Mouse (Mus musculus) left cerebral cortex, postnatal 10 days (tissue): ENCODE data around the gene Fanca. TPM values are rescaled to one million over a fixed set of nuclear protein-coding genes. Genes with fewer than 3 reads are reported as not detected.
"Not testable (repeated sequence)": the region's sequence is repeated elsewhere in the genome, so short reads cannot be mapped to it uniquely, and the experiment has no call there.

Source experiments
- DNase-seq, 2 experiments: peaks; one replicate each; pipeline ENCODE4 v3.0.0; 2021 to 2022; ENCODE audit warnings: low spot score in 2 of 2, mixed read lengths in 1 of 2; ENCODE audit errors: extremely low spot score in 1 of 2
- intact Hi-C: fragments of 180-260 bp; cut with DNase I; formaldehyde crosslinking; loops from one replicate; pipeline ENCODE4 v1.15.1; 2025
- total RNA-seq, 2 experiments: library from RNA; stranded (reverse); gene quantifications; 2 replicates each; pipeline ENCODE4 v1.2.3; 2021

The Fanca gene
- total RNA-seq, 2 experiments from 2014 or later, result 4.0 to 4.1 TPM

DNA sequence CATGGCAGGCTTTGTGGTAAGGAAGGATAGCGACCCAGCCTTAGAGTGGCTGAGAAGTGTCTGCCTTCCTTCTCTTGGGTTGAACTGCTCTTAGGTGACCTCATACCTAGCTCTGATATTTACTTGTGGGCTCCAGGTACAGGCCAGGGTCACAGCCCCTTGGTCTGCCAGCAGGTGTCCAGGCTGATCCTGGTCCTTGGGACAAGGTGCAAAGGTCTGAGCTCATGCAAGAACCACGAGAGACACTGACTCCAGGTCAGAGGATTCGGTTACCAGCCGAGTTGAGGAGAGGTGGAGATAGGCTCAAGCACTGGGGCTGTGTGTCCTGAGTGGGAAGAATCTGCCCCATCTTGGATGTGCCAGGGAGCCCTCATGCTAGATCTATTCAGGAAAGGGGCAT is 74.0 kb downstream of the Fanca start:
- intact Hi-C loops, result no loop called here
- no peak for DNase-seq

DNA sequence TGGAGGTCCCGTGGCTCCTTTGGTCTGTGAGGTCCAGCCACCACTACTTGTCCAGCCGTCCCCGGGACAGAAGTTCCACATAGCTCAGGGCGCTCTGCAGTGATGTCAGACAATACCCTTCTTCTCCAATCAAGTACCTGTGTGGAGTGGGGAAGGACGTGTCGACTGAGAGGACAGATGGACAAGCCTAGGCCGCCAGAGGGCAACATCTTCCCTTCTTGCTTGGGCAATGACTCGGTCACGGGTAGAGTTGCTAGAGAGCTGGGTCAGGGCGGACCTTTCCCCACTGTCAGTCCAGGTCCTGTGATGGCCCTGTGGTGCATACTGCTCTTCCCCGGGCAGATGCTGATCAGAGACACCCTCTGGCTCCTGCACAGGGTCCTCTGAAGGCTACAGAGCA is 75.3 kb downstream of the Fanca start:
- DNase-seq, result no peak
- intact Hi-C loops, result no loop called here

DNA sequence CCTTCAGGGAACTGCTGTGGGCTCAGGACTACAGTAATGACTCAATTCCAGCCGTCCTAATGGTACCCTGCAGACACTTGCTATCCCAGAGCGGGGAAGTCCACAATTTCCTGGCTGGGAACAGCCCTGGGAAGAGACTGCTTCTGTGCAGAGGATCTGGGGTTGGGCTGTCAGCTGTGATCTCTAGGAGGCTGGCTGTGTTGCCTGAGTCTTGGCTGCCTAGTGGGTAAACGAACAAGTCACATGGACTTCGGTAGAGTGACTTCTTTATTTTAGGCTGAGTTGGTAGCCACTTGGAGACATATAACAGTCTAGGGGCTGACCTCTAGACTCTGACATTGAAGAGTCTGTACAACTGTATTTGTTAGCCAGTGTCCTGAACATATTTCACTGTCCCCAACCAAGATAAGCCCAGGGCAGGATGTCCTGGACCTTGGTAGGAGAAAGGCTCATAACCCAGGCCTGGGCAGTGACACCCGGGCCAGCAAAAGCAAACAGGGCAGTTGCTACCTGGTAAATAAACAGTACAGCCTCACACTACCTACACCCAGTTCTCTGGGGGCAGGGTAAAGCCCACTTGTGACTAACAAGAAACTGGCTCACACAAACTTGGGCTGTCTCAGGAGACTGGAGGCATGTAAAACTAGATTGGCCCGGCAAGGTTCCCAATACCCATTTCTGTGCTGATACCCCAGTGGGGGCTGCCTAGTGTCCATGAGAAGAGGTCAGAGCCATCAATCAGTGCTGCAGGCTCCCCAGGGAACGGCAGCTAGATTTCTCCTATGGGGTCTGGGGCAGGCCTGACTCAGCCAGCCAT is 76.1 kb downstream of the Fanca start:
- no peak for DNase-seq
- intact Hi-C loops, result no loop called here

DNA sequence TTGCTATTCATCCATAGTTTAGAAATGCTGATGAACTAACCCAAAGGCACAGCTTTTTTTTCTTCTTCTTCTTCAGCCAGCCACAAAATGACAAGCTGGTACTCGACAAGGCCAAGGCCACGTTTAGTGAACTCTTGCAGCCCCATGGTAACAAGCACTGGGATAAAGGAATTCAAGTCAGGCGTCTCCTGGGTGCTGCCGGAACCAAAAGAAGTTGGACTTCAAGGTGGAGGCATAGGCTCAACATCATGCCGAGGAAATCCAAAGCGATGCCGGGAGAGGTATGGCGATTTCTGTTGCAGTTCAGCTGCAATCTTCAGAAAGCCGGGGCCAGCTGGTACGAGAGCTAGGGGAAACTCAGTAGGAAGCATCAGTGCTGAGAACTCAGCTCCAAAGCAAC is 79.0 kb downstream of the Fanca start:
- intact Hi-C loops, result no loop called here
- no peak for DNase-seq

DNA sequence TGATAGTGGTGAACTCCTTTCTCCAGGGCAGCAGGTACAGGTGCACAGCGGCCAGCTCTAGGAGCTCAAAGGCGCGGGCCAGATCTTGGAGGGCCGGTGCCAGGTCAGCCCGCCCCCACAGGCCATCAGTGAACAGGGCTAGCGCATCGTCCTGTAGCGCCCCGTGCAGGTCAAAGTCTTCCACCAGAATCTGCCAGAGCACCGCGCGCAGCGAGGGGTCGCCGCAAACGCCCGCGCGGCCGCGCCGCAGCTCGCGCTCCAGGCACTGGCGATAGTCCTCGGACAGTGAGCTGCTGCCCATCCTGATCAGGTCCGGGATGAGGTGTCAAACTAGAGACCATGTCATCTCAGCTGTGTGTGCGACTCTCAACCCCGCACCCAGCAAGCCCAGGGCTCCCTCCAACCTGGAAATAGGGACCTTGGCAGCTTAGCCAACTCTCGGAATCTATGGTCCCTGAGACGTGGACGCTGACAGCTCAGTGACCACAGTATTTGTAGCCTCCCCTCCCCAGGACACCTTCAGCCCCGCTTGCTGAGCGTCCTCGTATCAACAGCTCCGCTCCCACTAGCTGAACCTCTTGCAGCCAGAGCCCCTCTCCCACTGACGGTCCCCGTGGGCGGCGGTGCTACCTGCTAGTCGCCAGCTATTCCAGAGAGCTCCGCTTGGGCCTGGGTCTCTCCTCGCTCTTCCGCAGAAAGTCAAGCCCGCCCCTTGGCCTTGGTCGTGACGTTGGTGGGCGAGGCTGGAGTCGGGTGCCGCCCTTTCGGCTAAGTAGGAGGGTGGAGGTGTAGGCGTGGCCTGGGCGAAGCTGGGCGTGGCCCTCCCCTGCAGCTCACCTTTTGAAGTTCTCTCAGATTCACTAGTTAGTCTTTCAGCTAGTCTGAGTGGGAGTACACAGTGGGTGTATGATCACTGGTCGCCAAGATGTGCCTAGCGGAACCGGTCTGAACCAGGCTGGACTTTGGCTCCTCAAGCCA is 82.6 kb downstream of the Fanca start, which contains the start of gene Spata2l:
Spata2l (minus strand) TSS at position 714 of the 978 bp plus-strand sequence.
- peak; percentile 74 to 91 for DNase-seq
- intact Hi-C loops, result no loop called here

DNA sequence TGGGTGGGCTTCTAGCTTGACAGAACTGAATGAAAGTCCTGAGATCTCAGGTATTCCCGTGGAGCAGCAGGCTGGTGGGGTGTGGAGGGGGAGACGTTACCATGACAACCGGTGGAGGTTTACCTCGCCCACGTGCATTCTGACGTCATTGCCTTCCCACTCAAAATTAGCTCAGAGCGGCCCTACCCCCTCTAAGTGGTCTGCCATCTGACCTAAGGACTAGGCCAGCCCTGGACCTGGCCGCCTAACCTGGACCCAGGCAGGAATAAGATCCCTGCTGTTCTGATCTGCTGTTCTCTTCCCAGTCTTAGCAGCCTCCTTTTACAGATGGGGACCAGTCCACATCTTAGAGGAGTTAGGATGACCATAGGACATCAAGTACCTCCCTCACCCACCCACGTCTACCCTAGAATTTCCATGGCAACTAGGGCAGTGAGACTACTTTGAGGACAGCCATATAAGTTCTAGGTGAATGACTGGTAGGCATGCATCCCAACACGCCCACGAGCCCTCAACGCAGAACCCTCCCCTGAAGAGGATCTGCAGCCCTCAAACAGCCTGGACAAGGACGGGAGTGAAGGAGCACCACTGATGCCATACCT is 83.4 kb downstream of the Fanca start:
- intact Hi-C loops, result no loop called here
- peak; percentile 75 to 77 for DNase-seq

DNA sequence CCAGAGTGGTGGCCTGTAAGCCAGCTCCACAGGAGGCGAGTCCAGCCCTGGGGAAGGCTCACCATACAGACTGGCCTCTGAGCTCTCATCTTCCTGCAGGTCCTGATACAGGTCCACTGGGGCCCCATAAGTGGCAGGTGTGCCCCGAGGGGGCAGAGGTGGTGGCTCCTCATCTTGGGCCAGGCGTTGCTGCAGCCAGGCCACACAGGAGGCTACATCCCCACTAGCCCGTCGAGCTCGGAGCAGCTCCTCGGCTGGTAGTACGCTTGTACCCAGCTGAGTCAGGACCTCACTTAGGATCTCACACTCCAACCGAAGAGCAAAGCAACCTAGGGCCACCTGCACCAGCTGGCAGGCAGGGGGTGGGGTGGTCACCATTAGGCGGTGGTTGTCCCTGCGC is 84.6 kb downstream of the Fanca start:
- intact Hi-C loops, result no loop called here
- no peak for DNase-seq

DNA sequence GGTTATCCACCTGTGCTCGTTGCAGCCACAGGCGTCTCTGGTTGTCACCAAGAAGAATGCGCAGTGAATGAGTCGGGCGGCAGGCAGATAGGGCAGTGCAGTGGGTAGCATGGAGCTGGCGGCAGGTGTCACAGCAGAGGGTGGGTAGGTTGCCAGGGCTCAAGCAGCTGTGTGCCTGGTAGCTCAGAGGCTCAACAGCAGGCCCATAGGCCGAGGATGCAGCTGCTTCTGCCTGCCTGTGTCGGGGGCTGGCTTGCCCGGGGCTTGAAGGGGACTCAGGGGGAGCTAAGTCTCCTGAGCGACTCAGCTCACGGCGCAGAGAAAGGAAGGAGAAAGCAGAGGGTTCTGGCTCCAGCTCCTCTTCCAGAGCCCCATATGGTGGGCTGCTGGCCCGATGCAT is 85.1 kb downstream of the Fanca start:
- no peak for DNase-seq
- intact Hi-C loops, result no loop called here

DNA sequence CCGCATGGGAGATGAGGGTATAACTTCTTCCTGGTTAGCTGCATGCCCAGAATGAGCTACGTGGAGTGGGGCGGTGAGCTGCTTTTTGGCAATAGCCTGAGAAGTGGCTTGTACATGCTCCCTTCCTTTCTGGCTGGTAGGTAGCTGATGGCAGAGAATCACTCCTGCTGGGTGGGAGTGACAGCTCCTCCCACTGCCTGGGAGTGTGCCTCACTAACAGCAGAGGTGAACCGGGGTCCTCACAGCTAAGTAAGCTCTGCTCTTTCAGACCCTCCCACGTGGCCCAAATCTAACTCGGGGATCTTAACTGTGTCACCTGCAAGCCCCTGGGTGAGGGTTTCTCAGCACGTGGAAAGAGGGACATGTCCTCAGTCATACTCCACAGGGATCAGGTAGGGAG is 85.8 kb downstream of the Fanca start:
- DNase-seq, result no peak
- intact Hi-C loops, result no loop called here

DNA sequence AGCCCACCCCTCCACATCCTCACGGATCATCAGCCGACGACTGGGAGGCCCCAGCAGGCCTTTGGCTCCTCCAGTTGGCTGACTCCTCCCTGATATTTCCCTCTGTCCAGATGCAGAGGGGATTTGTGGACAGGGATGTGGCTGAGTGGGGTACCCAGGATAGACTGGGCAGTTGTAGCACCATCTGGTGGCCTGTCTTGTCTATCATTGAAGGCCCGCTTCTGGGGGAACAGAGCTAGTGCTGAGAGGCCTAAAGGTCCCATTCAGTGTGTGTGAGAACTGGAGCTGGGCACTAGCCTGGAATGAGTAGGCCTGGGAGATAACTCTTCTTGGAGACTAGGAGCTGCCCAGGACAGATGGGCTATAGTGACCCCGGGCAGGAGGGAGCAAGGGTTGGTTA is 86.6 kb downstream of the Fanca start:
- intact Hi-C loops, result no loop called here
- DNase-seq, result no peak

DNA sequence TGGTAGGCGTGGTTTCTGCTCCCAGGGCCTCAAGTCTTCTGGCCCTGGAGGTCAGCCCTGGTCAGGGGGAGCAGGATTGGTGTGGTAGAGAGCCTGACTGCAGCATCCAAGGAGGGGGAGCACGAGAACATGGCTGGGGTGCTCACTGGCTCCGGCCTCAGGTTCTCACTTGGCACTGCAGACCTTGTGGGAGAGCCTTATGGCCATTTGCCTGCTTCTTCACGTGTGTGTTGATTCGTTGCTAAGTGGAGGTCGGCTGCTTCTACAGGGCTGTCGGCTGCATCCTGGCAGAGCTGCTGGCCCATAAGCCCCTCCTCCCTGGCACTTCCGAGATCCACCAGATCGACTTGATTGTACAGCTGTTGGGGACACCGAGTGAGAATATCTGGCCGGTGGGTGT is 88.0 kb downstream of the Fanca start:
- intact Hi-C loops, DNase-seq: not testable (repeated sequence)

DNA sequence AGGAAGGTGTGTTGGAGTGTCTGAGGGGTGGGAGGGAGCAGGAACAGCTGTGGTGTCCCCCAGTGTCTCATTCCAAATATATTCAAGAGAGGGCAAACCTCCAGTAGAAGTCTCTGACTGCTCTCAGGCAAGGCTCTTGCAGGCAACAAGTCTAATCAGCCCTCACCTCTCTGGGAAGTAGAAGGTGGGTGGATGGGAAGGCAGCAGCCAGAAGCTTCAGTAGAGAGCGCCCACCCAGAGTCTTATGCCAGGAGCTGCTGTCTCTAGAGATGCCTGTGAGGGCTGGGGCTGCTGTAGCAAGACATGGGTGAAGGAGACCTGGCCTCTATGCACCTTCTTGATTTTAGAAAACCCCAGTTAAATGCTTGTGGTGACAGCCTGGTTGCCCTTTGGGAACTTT is 90.0 kb downstream of the Fanca start:
- no peak for DNase-seq
- intact Hi-C loops, result no loop called here

DNA sequence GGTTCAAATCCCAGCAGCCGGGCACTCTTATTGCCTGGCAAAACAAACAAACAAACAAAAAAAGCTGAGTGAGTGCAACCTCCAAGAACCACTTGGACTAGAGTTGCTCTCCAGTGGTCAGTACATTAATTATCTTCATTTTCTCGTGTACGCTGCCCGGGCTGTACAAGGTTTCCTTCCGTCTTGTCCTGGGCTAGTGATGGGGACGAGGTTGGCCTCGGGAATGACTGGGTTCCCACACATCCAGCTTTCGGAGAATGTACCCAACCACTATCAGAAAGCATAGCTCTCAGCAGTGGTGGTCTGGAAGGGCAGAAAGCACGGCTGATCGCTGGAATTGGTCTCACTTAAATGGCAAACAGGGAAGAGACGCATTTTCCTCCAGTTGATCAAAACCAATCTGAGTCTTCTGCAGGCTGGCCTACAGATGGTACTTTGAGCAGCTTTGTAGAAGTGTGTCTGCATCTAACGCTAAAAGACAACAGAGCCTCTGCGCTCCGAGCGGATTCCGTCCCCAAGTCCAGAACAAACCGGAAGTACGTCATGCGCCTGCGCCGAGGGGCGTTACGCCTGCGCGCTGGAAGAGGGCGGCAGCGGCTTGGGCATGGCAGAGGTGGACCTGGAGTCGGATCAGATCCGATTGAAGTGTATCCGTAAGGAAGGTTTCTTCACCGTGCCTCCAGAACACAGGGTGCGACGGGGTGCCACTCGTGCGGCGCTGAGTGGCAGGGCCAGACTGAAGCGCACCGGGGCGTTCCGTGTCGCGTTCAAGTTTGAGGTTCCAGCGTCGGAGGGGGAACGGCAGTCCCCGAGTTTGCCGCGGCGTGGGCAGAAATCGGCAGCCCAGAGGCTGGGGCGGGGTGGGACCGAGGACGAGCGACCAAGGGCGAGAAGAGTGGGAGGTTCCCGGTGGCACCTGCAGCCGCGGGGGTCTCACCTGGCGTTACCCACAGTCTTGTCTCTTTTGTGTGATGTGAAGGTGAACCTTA is 93.8 kb downstream of the Fanca start, which contains the start of gene Cdk10:
Cdk10 (plus strand) TSS at position 565 of the 989 bp plus-strand sequence.
- peak; percentile 90 to 95 for DNase-seq
- intact Hi-C loops, result no loop called here

DNA sequence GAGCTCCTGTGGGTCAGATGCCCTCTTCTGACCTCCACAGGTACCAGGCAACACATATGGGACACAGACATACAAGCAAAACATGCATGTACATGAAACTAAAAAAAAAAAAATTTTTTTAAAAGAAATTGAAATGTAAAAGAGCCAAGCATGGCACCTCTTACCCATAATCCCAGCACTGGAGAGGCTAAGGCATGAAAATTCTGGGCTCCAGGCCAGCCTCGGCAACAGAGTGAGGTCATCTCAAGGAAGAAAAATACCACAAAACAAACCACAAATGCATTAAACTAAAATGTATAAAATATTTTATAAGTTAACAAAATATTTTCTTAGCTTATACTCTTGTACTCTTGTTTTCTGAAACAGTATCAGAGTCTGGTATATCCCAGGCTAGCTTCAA is 97.5 kb downstream of the Fanca start:
- intact Hi-C loops, result no loop called here
- no peak for DNase-seq

Other genes with a start within 250 kb of the Fanca start
- 100 to 1,000 TPM; 451 to 456 TPM for gene Rpl13, start 216.2 kb downstream of the Fanca start, total RNA-seq
- 10 to 100 TPM; 75.7 to 94.1 TPM for gene Cpne7, start 201.2 kb downstream of the Fanca start, total RNA-seq
- gene Sult5a1, start 160.3 kb downstream of the Fanca start, total RNA-seq, result not detected
- not detected for gene Dpep1, start 132.3 kb downstream of the Fanca start, total RNA-seq
- gene Chmp1a, start 105.8 kb downstream of the Fanca start, total RNA-seq, result 100 to 1,000 TPM; 111 to 130 TPM
- 1 to 10 TPM; 6.3 to 7.5 TPM for gene Spata33, start 105.7 kb downstream of the Fanca start, total RNA-seq
- 10 to 100 TPM; 69.3 to 69.5 TPM for gene Cdk10, start 93.7 kb downstream of the Fanca start, total RNA-seq
- 100 to 1,000 TPM; 111 to 118 TPM for gene Spata2l, start 82.3 kb downstream of the Fanca start, total RNA-seq
- gene Zfp276, start 64.4 kb downstream of the Fanca start, total RNA-seq, result 10 to 100 TPM; 21.6 to 25.2 TPM
- 10 to 100 TPM; 72.7 to 74.6 TPM for gene Vps9d1, start 64.2 kb downstream of the Fanca start, total RNA-seq
- gene Spire2, start 14.1 kb upstream of the Fanca start, total RNA-seq, result 10 to 100 TPM; 16.2 to 17.4 TPM
- gene Tcf25, start 55.2 kb upstream of the Fanca start, total RNA-seq, result 100 to 1,000 TPM; 498 to 558 TPM
- not detected for gene Mc1r, start 88.5 kb upstream of the Fanca start, total RNA-seq
- 1,000 to 10,000 TPM; 1,287 to 1,390 TPM for gene Tubb3, start 92.8 kb upstream of the Fanca start, total RNA-seq
- 10 to 100 TPM; 75.4 to 77.6 TPM for gene Def8, start 105.0 kb upstream of the Fanca start, total RNA-seq
- 10 to 100 TPM; 38.3 to 38.6 TPM for gene Afg3l1, start 159.3 kb upstream of the Fanca start, total RNA-seq
- gene Dbndd1, start 196.9 kb upstream of the Fanca start, total RNA-seq, result 10 to 100 TPM; 16.0 to 17.9 TPM
- 10 to 100 TPM; 34.1 to 34.8 TPM for gene Gas8, start 200.3 kb upstream of the Fanca start, total RNA-seq